ENCODE assay signal across 10 mouse cellular contexts in genomic region chr6:115888296-115888695, GRCm38 (mm10). TPM values are rescaled to one million over a fixed set of nuclear protein-coding genes. Genes with fewer than 3 reads are reported as not detected.
DNase-seq lines count a peak whose midpoint lies in the region; ATAC-seq and TF ChIP-seq lines count a peak whose summit lies in the region.
"Had no signal": no experiment of that assay in that cellular context is flagged by ENCODE, and none has a peak within 500 bp of the region (broad histone marks: within the 10 kb centered on the region; RNA-seq: fewer than 3 reads in every experiment).

No protein-coding gene starts in this region.

- no peak for TF ChIP-seq POLR2A in kidney, adult 2 months (IDR thresholded peaks at IDR 0.05; ENCODE audit: low read depth, low read length)
- no peak for TF ChIP-seq POLR2A in CH12.LX (IDR thresholded peaks at IDR 0.05; ENCODE audit: low read depth, low read length)

- no peak for DNase-seq in kidney, adult 2 months
- DNase-seq in kidney, postnatal 14 days: no peak
- DNase-seq in CH12.LX (ENCODE audit: extremely low read depth) (peak; percentile 51), R1 (ENCODE audit: low read depth, low spot score) (peak; percentile 74)
- peak; percentile 49 for DNase-seq in lung, postnatal 10 days
- no peak for DNase-seq in layer of hippocampus, adult 9-11 months
- DNase-seq in urinary bladder, postnatal 25 days (ENCODE audit: low spot score): no peak

- H3K4me2 ChIP-seq in CH12.LX (ENCODE audit: insufficient read depth, low read depth, poor library complexity, severe bottlenecking): no peak overlapping the region
- H3K4me2 ChIP-seq: limb, embryonic 13.5 days had no signal

- no peaks in the 10 kb centered on the region for H3K4me1 ChIP-seq in kidney, adult 2 months (ENCODE audit: control insufficient read depth, insufficient read depth, low read length)
- H3K4me1 ChIP-seq in CH12.LX (ENCODE audit: control insufficient read depth in 1 of 2, insufficient read depth in 2 of 2): peaks cover 11 to 21% of the 10 kb centered on the region in 2 experiments

- TF ChIP-seq CTCF in kidney, adult 2 months (conservative IDR thresholded peaks at IDR 0.05; ENCODE audit: insufficient read depth, insufficient read length, low read depth, low read length): peak; percentile 60
- peak; percentile 57 to 74 for TF ChIP-seq CTCF in CH12.LX (conservative IDR thresholded peaks at IDR 0.05 in 1 of 2, IDR thresholded peaks at IDR 0.05 in 1 of 2; ENCODE audit: low read depth in 2 of 2, low read length in 2 of 2)

- peaks cover 3% of the 10 kb centered on the region for H3K9me3 ChIP-seq in CH12.LX (replicated peaks; ENCODE audit: low read length)
- H3K9me3 ChIP-seq: heart, embryonic 10.5 days had no signal

- TF ChIP-seq RAD21 in CH12.LX (IDR thresholded peaks at IDR 0.05; ENCODE audit: low read depth, low read length): peak; percentile 75

- H3K9ac ChIP-seq in CH12.LX (ENCODE audit: insufficient read depth, low read depth): no peak overlapping the region
- H3K9ac ChIP-seq: limb, embryonic 13.5 days had no signal

- H3K27me3 ChIP-seq in kidney, adult 2 months (replicated peaks; ENCODE audit: control insufficient read depth, insufficient read depth, low read length): no peaks in the 10 kb centered on the region
- no peaks in the 10 kb centered on the region for H3K27me3 ChIP-seq in CH12.LX (replicated peaks)
- H3K27me3 ChIP-seq: limb, embryonic 13.5 days had no signal

- in situ Hi-C loops in CH12.LX (cut with MboI; ENCODE audit: low pct_ligation_motif_present, low pct_unique_long_range_greater_than_20kb, low sequenced_read_pairs): no loop called here

- H3K4me3 ChIP-seq in kidney, adult 2 months (ENCODE audit: insufficient read depth, low read depth, low read length): no peak overlapping the region
- H3K4me3 ChIP-seq in CH12.LX (replicated peaks in 1 of 3; ENCODE audit: low read depth in 2 of 3, low read length in 2 of 3, poor library complexity in 1 of 3): no peak overlapping the region
- H3K4me3 ChIP-seq: heart, embryonic 10.5 days; limb, embryonic 13.5 days had no signal

- peaks cover 5% of the 10 kb centered on the region; the same call in 1 of the 2 replicates for H3K36me3 ChIP-seq in kidney, adult 2 months (ENCODE audit: control insufficient read depth, insufficient read depth, low read length)
- peaks cover 21 to 58% of the 10 kb centered on the region in 2 experiments for H3K36me3 ChIP-seq in CH12.LX (replicated peaks in 1 of 2; ENCODE audit: control insufficient read depth in 1 of 2, insufficient read depth in 1 of 2, low read length in 1 of 2)

- no peaks in the 10 kb centered on the region for H3K79me2 ChIP-seq in CH12.LX (replicated peaks; ENCODE audit: control insufficient read depth, extremely low read depth, insufficient read depth, poor library complexity, severe bottlenecking)

- no peak for ATAC-seq in frontal cortex, adult (ENCODE audit: low TSS enrichment)

- WGBS in kidney, adult 2 months: 94% methylated on average over 3 of the region's 3 CpGs

- dilution Hi-C loops in CH12.LX (cut with MboI; ENCODE audit: extremely low pct_ligation_motif_present, extremely low pct_unique_long_range_greater_than_20kb, low sequenced_read_pairs): no loop called here

- TF ChIP-seq EP300 in CH12.LX (IDR thresholded peaks at IDR 0.05; ENCODE audit: low read length): no peak

- H3K27ac ChIP-seq in kidney, adult 2 months (ENCODE audit: insufficient read depth, low read depth, low read length): no peak overlapping the region
- H3K27ac ChIP-seq in CH12.LX (ENCODE audit: insufficient read depth, low read depth): no peak overlapping the region
- H3K27ac ChIP-seq: heart, embryonic 10.5 days; limb, embryonic 13.5 days had no signal

TF ChIP-seq in CH12.LX, 34 proteins besides CTCF, POLR2A, EP300 and RAD21:
- TF ChIP-seq UBTF (IDR thresholded peaks at IDR 0.05; ENCODE audit: low read depth, low read length) (no peak), SMC3 (IDR thresholded peaks at IDR 0.05; ENCODE audit: low read depth, low read length) (peak; percentile 65), IRF4 (IDR thresholded peaks at IDR 0.05; ENCODE audit: low read depth, low read length) (no peak), CHD1 (IDR thresholded peaks at IDR 0.05; ENCODE audit: low read depth, low read length) (no peak), ZC3H11A (IDR thresholded peaks at IDR 0.05; ENCODE audit: low read depth, low read length) (peak; percentile 8; the same call in 1 of the 2 replicates)

RNA-seq across cellular contexts. Expression of gene Ift122, which starts 35.0 kb away (rescaled TPM):
- 29.2 and 33.1 TPM in 2 replicates for polyA plus RNA-seq in kidney, adult 2 months (2012; rRNA removed)
- total RNA-seq in CH12.LX (2012; rRNA removed) (8.8 and 14.1 TPM in 2 replicates), CH12.LX (2014; rRNA removed) (5.9 and 7.9 TPM in 2 replicates)
- 6.9 and 8.6 TPM in 2 replicates for polyA plus RNA-seq in CH12.LX (2012; ENCODE audit: insufficient read length, low read depth)

RNA-seq across cellular contexts. Expression of gene Mbd4, which starts 35.1 kb away (rescaled TPM):
- polyA plus RNA-seq in kidney, adult 2 months (2012; rRNA removed): 1.6 and 1.9 TPM in 2 replicates
- total RNA-seq in CH12.LX (2012; rRNA removed): 6.8 and 7.3 TPM in 2 replicates
- 11.3 and 12.2 TPM in 2 replicates for total RNA-seq in CH12.LX (2014; rRNA removed)
- 7.9 and 8.6 TPM in 2 replicates for polyA plus RNA-seq in CH12.LX (2012; ENCODE audit: insufficient read length, low read depth)

RNA-seq across cellular contexts. Expression of gene Rho, which starts 43.3 kb away (rescaled TPM):
- 0.66 and 0.96 TPM in 2 replicates for polyA plus RNA-seq in kidney, adult 2 months (2012; rRNA removed)
- total RNA-seq in CH12.LX (2012; rRNA removed) (0.04 and 0.17 TPM in 2 replicates), CH12.LX (2014; rRNA removed) (0.04 TPM in 1 of 2 replicates, not detected in the other)
- polyA plus RNA-seq in CH12.LX (2012; ENCODE audit: insufficient read length, low read depth): not detected in 2 replicates
- polyA plus RNA-seq: heart, embryonic 10.5 days had no signal

RNA-seq across cellular contexts. Expression of gene Efcab12, which starts 50.1 kb away (rescaled TPM):
- polyA plus RNA-seq in kidney, adult 2 months (2012; rRNA removed): 2.2 and 2.3 TPM in 2 replicates
- total RNA-seq in CH12.LX (2012; rRNA removed) (0.04 and 0.13 TPM in 2 replicates), CH12.LX (2014; rRNA removed) (0.08 and 0.12 TPM in 2 replicates)
- polyA plus RNA-seq in CH12.LX (2012; ENCODE audit: insufficient read length, low read depth): 0.54 and 0.60 TPM in 2 replicates

RNA-seq across cellular contexts. Expression of gene H1foo, which starts 56.4 kb away (rescaled TPM):
- not detected in 2 replicates for polyA plus RNA-seq in kidney, adult 2 months (2012; rRNA removed)
- total RNA-seq in CH12.LX (2012; rRNA removed) (0.89 and 1.3 TPM in 2 replicates), CH12.LX (2014; rRNA removed) (0.77 and 0.90 TPM in 2 replicates)
- 1.0 and 1.4 TPM in 2 replicates for polyA plus RNA-seq in CH12.LX (2012; ENCODE audit: insufficient read length, low read depth)
- polyA plus RNA-seq: heart, embryonic 10.5 days; limb, embryonic 13.5 days had no signal

Comparison
In these comparisons a context has a peak if more than half of its experiments do, and no peak if none do; other contexts are left out.
1. DNase-seq: peak in CH12.LX (single experiment), R1 (single experiment) and lung, postnatal 10 days (single experiment); none in kidney, adult 2 months (single experiment), kidney, postnatal 14 days (single experiment), layer of hippocampus, adult 9-11 months (single experiment) and urinary bladder, postnatal 25 days (single experiment).